Mouse (Mus musculus) stomach, embryonic 14.5 days (tissue): ENCODE measurements around the gene Sh3bgr. TPM values are rescaled to one million over a fixed set of nuclear protein-coding genes. Genes with fewer than 3 reads are reported as not detected.
A peak's percentile ranks its signal among the peaks of the same experiment; 100 is the strongest.

Source experiments
- ATAC-seq: fragments of 200-750 bp; cut with Nextera tagmentation; 2 replicates; pipeline ENCODE4 v1.8.0; 2017; ENCODE audit warnings: low read depth, moderate TSS enrichment; ENCODE audit not compliant: insufficient number of reproducible peaks, insufficient read depth, low FRiP score
- H3K27ac ChIP-seq: fragments of 300-500 bp; sonication (generic); 2 replicates; pipeline ENCODE4 v1.5.1; 2014; ENCODE audit warnings: mild to moderate bottlenecking, low read length, moderate library complexity, mixed read lengths
- H3K27me3 ChIP-seq: fragments of 300-500 bp; sonication (generic); 2 replicates; pipeline ENCODE4 v1.6.1; 2014; ENCODE audit warnings: low read length, control low read depth, mixed read lengths; ENCODE audit not compliant: control insufficient read depth, insufficient read depth
- H3K36me3 ChIP-seq: fragments of 300-500 bp; sonication (generic); 2 replicates; pipeline ENCODE4 v1.6.1; 2014; ENCODE audit warnings: mild to moderate bottlenecking, control low read depth, low read length, moderate library complexity, mixed read lengths; ENCODE audit not compliant: control insufficient read depth, insufficient read depth
- H3K4me1 ChIP-seq: fragments of 300-500 bp; sonication (generic); 2 replicates; pipeline ENCODE4 v1.6.1; 2014; ENCODE audit warnings: low read length, control low read depth, mixed read lengths; ENCODE audit not compliant: control insufficient read depth, insufficient read depth
- H3K4me2 ChIP-seq: fragments of 300-500 bp; sonication (generic); replicated peaks from 2 replicates; pipeline ENCODE4 v1.6.1; 2014; ENCODE audit warnings: low read depth, low read length, control low read depth
- H3K4me3 ChIP-seq: fragments of 300-500 bp; sonication (generic); 2 replicates; pipeline ENCODE4 v1.5.1; 2014; ENCODE audit warnings: low read depth, low read length, control low read depth
- H3K9ac ChIP-seq: fragments of 300-500 bp; sonication (generic); replicated peaks from 2 replicates; pipeline ENCODE4 v1.6.1; 2014; ENCODE audit warnings: low read depth, mild to moderate bottlenecking, control low read depth, low read length, moderate library complexity, mixed read lengths
- H3K9me3 ChIP-seq: fragments of 300-500 bp; sonication (generic); 2 replicates; pipeline ENCODE4 v1.6.1; 2016; ENCODE audit warnings: low read depth, low read length, control low read depth; ENCODE audit not compliant: control insufficient read depth
- WGBS: fragments of 180-500 bp; shearing (Covaris S2); extraction: QIAGEN DNeasy Blood & Tissue Kit; methylation state at CpG from one replicate; pipeline ENCODE4 v1.1.7; 2014; 5-methylcytosine and 5-hydroxymethylcytosine counted together
- polyA plus RNA-seq: library from polyadenylated mRNA; unstranded; fragments of >200 nt; fragmentation: Nextera tagmentation; extraction: Ambion mirVana; gene quantifications from 2 replicates; pipeline ENCODE4 v1.2.1, GENCODE M21; 2014

Sh3bgr gene
- polyA plus RNA-seq, 1 experiment from 2014 or later: 29.7 TPM

GRCm38 (mm10) chr16:96159794-96160346 lies 40.4 kb upstream of the Sh3bgr start:
- Histone ChIP-seq H3K4me3 (peak overlapping the region; percentile 49), H3K27ac (no peak overlapping the region; the same call in 1 of the 2 replicates), H3K36me3 (0 out of 2 replicates have a peak, but pooled peaks cover under 1% of the 10 kb centered on the region), H3K9me3 (no peaks in the 10 kb centered on the region), H3K4me1 (peaks cover 9% of the 10 kb centered on the region; the same call in 1 of the 2 replicates), H3K27me3 (no peaks in the 10 kb centered on the region), H3K4me2 (peak overlapping the region; percentile 96), H3K9ac (peak overlapping the region; percentile 89; the same call in 1 of the 2 replicates)
- WGBS: 78% methylated on average over 20 of the region's 20 CpGs
- ATAC-seq: no peak

DNA sequence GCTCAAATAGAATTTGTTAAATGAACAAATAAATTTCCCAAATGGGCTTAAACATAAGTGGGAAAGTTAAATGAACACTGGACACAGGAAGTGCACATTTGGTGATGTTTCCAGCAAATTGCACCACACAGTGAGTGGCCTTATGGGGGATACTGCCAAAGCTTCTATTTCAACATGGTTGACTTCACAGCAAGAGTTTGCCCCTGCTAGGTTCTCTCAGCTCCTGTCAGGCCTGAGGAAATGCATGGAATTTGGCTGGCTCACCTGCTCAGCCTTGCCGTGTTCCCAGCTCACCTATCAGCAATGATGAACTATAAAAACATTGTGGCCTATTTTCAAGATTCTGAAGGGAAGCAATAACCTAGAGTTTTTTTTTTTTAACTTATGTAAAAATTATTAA lies 39.3 kb upstream of the Sh3bgr start:
- no peaks in the 10 kb centered on the region for H3K36me3 ChIP-seq
- WGBS: 72% methylated on average over 1 of the region's 1 CpGs
- no peak for ATAC-seq
- H3K9ac ChIP-seq: no peak overlapping the region
- H3K4me3 ChIP-seq: no peak overlapping the region
- H3K27me3 ChIP-seq: no peaks in the 10 kb centered on the region
- no peak overlapping the region for H3K27ac ChIP-seq
- peaks cover 9% of the 10 kb centered on the region; the same call in 1 of the 2 replicates for H3K4me1 ChIP-seq
- H3K4me2 ChIP-seq: no peak overlapping the region
- H3K9me3 ChIP-seq: no peaks in the 10 kb centered on the region

GRCm38 (mm10) chr16:96161336-96161735 lies 38.9 kb upstream of the Sh3bgr start:
- Histone ChIP-seq H3K27me3 (no peaks in the 10 kb centered on the region), H3K9me3 (no peaks in the 10 kb centered on the region), H3K36me3 (no peaks in the 10 kb centered on the region), H3K4me2 (no peak overlapping the region), H3K4me1 (peaks cover 9% of the 10 kb centered on the region; the same call in 1 of the 2 replicates), H3K9ac (no peak overlapping the region), H3K4me3 (no peak overlapping the region), H3K27ac (no peak overlapping the region)
- no peak for ATAC-seq
- WGBS: 77% methylated on average over 4 of the region's 4 CpGs

- Histone ChIP-seq H3K4me2 (no peak overlapping the region), H3K36me3 (no peaks in the 10 kb centered on the region), H3K27ac (no peak overlapping the region), H3K27me3 (no peaks in the 10 kb centered on the region), H3K9ac (no peak overlapping the region), H3K4me3 (no peak overlapping the region), H3K4me1 (no peaks in the 10 kb centered on the region), H3K9me3 (no peaks in the 10 kb centered on the region)
- WGBS: 61% methylated on average over 4 of the region's 4 CpGs
- ATAC-seq: no peak
These were observed 34.5 kb upstream of the Sh3bgr start for GRCm38 (mm10) chr16:96165723-96166264.

GRCm38 (mm10) chr16:96168837-96169236 lies 31.4 kb upstream of the Sh3bgr start:
- WGBS: 92% methylated on average over 4 of the region's 4 CpGs
- Histone ChIP-seq H3K9ac (no peak overlapping the region), H3K9me3 (no peaks in the 10 kb centered on the region), H3K4me3 (no peak overlapping the region), H3K36me3 (no peaks in the 10 kb centered on the region), H3K4me1 (no peaks in the 10 kb centered on the region), H3K27ac (no peak overlapping the region), H3K27me3 (no peaks in the 10 kb centered on the region), H3K4me2 (no peak overlapping the region)
- ATAC-seq: no peak

GRCm38 (mm10) chr16:96173648-96174047 lies 26.6 kb upstream of the Sh3bgr start:
- H3K4me1 ChIP-seq: no peaks in the 10 kb centered on the region
- H3K4me2 ChIP-seq: no peak overlapping the region
- no peaks in the 10 kb centered on the region for H3K9me3 ChIP-seq
- no peak for ATAC-seq
- no peak overlapping the region for H3K9ac ChIP-seq
- no peak overlapping the region for H3K4me3 ChIP-seq
- H3K36me3 ChIP-seq: no peaks in the 10 kb centered on the region
- H3K27me3 ChIP-seq: no peaks in the 10 kb centered on the region
- 54% methylated on average over 8 of the region's 8 CpGs for WGBS
- no peak overlapping the region for H3K27ac ChIP-seq

DNA sequence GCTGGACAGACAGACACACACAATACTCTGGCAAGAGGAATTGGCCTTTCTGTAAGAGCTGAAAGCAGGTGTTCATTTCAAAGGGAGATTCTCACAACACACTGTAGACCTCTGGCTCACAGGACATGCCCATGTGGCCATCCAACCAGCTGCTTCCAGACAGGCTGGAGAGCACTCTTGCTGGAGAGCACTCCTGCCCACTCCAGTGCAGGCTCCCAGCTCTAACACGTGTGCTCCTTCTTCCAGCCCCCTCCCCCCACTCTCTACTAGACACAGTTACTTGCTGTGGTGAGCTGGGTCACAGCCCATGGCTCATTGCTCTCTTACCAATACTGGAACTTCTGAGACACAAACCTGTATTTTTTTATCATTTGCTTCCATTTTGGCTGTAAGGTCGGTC lies 24.9 kb upstream of the Sh3bgr start:
- Histone ChIP-seq H3K27me3 (no peaks in the 10 kb centered on the region), H3K4me1 (no peaks in the 10 kb centered on the region), H3K9me3 (no peaks in the 10 kb centered on the region), H3K36me3 (no peaks in the 10 kb centered on the region), H3K27ac (no peak overlapping the region), H3K4me3 (no peak overlapping the region), H3K4me2 (no peak overlapping the region), H3K9ac (no peak overlapping the region)
- 44% methylated on average over 2 of the region's 2 CpGs for WGBS
- no peak for ATAC-seq

DNA sequence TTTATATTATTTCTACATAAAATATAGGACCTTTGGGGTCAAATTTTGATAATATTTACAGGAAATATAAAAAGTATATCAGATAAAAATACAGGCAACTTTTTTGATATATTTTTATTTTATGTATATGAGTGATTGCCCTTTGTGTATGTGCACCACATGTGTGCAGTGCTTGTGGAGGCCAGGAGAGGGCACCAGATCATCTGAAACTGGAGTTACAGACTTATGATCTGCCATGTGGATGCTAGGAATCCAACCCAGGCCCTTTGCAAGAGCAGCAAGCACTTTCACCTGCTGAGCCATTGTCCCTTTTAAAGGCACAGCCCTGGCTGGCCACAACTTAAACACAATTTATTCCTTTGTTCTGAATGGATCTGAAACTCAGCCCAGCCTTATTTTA lies 21.1 kb upstream of the Sh3bgr start:
- H3K9me3 ChIP-seq: no peaks in the 10 kb centered on the region
- H3K27ac ChIP-seq: no peak overlapping the region
- H3K4me2 ChIP-seq: no peak overlapping the region
- ATAC-seq: no peak
- H3K4me1 ChIP-seq: no peaks in the 10 kb centered on the region
- H3K36me3 ChIP-seq: no peaks in the 10 kb centered on the region
- no peaks in the 10 kb centered on the region for H3K27me3 ChIP-seq
- H3K4me3 ChIP-seq: no peak overlapping the region
- no peak overlapping the region for H3K9ac ChIP-seq

DNA sequence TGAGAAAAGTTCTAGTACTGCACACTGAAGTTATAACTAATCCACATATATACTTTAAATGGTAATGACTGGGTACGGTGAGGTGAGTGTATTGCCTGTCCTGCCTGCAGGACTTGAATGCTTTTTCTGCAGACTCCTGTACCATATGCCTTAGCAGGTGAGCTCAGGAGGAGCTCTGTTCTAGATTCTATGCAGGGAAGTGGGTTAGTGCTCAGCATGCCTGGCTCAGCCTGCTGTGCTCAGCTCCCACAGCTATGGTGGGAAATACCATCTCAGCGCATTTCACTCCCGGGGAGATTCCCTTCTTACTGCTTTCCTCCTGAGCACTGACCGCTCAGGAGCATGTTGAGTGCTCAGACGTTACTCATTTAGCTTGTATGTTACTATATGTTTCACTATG lies 12.6 kb upstream of the Sh3bgr start:
- Histone ChIP-seq H3K9ac (no peak overlapping the region), H3K9me3 (no peaks in the 10 kb centered on the region), H3K4me3 (no peak overlapping the region), H3K36me3 (no peaks in the 10 kb centered on the region), H3K27me3 (no peaks in the 10 kb centered on the region), H3K4me1 (no peaks in the 10 kb centered on the region), H3K4me2 (no peak overlapping the region), H3K27ac (no peak overlapping the region)
- WGBS: 88% methylated on average over 5 of the region's 5 CpGs
- no peak for ATAC-seq
